Mouse (Mus musculus) stomach, postnatal 0 days (tissue): ENCODE results near the gene Ulk4.

Source experiments
- CTCF ChIP-seq: IDR thresholded peaks from 2 replicates; pipeline ENCODE4 v1.5.1; 2016; ENCODE audit warnings: antibody characterized with exemption, low read depth, mild to moderate bottlenecking, moderate library complexity
- EP300 ChIP-seq: optimal IDR thresholded peaks from 2 replicates; pipeline ENCODE3; 2016; ENCODE audit warnings: antibody characterized with exemption

DNA sequence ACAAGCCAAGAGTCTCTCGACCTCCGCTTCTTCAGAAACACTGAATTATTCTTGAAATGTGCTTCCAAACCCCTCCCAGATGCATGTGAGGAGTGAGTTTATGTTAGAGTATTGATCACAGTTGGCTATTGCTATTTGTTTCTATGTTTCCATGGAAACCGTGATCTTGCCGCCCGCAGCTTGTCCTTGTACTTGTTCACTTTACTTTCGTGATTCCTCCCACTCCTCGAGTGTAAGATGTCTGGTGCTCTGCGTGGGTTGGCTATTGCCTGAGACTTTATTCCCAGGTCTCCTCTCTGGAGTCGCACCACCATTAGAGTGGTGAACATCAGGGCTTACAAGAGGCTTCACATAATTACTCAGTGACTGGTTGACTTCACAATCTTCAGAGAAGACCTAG, 80.5 kb downstream of the Ulk4 start:
- no peak for TF ChIP-seq CTCF
- TF ChIP-seq EP300: no peak
